Mouse (Mus musculus) heart, postnatal 10 days (tissue): ENCODE results near the gene Nup43. TPM values are rescaled to one million over a fixed set of nuclear protein-coding genes. Genes with fewer than 3 reads are reported as not detected.
A peak's percentile ranks its signal among the peaks of the same experiment; 100 is the strongest.

Experiments used
- DNase-seq, 2 experiments: peaks; one replicate each; pipeline ENCODE4 v3.0.0; 2021
- intact Hi-C: fragments of 180-260 bp; cut with DNase I; formaldehyde crosslinking; loops from one replicate; pipeline ENCODE4 v1.15.1; 2025
- total RNA-seq, 2 experiments: library from RNA; stranded (reverse); gene quantifications; 2 replicates each; pipeline ENCODE4 v1.2.3; 2021

Nup43 gene
- total RNA-seq, 2 experiments from 2014 or later = 5.9 to 10.7 TPM

DNA sequence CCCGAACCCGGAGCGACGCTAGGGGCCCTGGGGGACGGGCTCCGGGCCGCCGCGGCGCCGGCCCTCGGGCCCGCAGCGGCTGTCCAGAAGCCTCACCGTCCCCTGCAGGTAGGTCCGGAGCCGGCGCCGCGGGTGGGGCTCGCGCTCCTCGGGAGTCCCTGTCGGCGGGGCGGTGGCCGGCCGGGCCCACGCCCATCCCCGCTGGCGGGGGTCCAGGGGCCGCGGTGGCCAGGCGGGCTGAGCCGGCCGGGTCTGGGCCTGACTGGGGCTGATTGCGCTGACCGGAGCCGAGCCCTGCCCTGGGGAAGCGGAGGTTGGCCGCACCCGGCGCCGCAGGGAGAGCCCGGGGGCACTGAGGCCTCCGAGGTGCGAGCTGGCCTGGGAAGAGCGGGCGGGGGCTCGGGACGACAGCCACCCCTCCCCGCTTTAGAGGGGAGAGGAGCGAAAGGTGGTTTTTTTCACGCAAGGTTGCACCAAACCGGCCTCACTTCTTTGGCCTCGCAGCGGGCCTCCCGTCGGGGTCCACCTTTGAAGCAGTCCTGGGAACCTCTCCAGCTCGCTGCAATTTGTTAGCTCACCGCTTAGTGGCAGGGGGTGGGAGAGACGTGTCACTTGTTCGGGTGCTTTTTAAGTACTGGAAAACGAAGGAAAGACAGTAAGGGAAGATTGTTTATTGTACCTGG lies 14.2 kb downstream of the Nup43 start:
- intact Hi-C loops = loop anchor here (5.0 to 10.0 kb wide), 2 partner anchors 96 to 273 kb away; partner anchors contain the start of gene Tab2
- DNase-seq = peak; percentile 87 to 88

GRCm38 (mm10) chr10:7682249-7682648 lies 14.9 kb downstream of the Nup43 start:
- intact Hi-C loops = loop anchor here (5.0 to 10.0 kb wide), 2 partner anchors 95 to 273 kb away; partner anchors contain the start of gene Tab2
- DNase-seq = peak in 1 of 2 experiments; percentile 7

GRCm38 (mm10) chr10:7686902-7687301 lies 19.6 kb downstream of the Nup43 start:
- no peak for DNase-seq
- intact Hi-C loops = loop anchor here (10.0 kb wide), 1 partner anchor 268 kb away; the partner anchor contains the start of gene Tab2

- intact Hi-C loops = no loop called here
- no peak for DNase-seq
Observed at GRCm38 (mm10) chr10:7695286-7695685, 28.0 kb downstream of the Nup43 start.

DNA sequence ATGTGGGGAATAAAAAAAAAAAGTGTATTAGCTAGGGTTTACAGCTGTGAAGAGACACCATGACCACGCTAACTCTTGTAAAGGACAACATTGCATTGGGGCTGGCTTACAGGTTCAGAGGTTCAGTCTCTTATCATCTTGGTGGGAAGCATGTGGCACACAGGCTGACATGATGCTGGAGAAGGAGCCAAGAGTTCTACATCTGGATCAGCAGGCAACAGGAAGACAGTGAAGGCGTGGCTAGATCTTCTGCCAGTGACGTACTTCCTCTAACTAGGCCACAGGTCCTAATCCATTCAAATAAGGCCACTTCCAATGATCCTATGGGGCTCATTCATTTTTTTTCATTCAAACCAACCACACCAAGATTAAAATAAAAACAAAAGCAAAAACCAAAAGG lies 32.8 kb downstream of the Nup43 start:
- no peak for DNase-seq
- intact Hi-C loops = no loop called here

- intact Hi-C loops = no loop called here
Observed at GRCm38 (mm10) chr10:7702586-7702985, 35.3 kb downstream of the Nup43 start.

GRCm38 (mm10) chr10:7710121-7710520 lies 42.8 kb downstream of the Nup43 start:
- DNase-seq = no peak
- intact Hi-C loops = no loop called here

More at GRCm38 (mm10) chr10:7702586-7702985, 35.3 kb downstream of the Nup43 start:
- DNase-seq = no peak

GRCm38 (mm10) chr10:7712506-7712905 lies 45.2 kb downstream of the Nup43 start:
- DNase-seq = no peak
- intact Hi-C loops = no loop called here

- intact Hi-C loops = no loop called here
- no peak for DNase-seq
Observed at GRCm38 (mm10) chr10:7715056-7715455, 47.8 kb downstream of the Nup43 start.

GRCm38 (mm10) chr10:7725751-7726500 lies 58.6 kb downstream of the Nup43 start, which contains the start of gene Katna1:
Gene Katna1 (plus strand): TSS chr10:7726000.
- peak; percentile 94 to 95 for DNase-seq
- intact Hi-C loops = no loop called here

DNA sequence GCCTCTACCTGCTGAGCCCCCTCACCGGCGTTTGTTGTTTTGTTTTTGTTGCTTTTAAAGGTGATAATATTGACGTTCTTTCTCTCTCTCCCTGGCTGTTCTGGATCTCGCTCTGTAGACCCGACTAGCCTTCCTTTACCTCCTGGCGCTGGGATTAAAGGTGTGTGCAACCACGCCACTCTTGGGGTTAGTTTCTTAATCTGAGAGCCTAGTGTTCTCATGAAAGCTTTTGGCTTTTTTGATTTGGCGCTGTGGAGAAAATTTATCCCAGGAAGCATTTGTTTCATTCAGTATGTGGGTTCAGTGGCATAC lies 59.2 kb downstream of the Nup43 start:
- intact Hi-C loops = no loop called here
- DNase-seq = no peak

DNA sequence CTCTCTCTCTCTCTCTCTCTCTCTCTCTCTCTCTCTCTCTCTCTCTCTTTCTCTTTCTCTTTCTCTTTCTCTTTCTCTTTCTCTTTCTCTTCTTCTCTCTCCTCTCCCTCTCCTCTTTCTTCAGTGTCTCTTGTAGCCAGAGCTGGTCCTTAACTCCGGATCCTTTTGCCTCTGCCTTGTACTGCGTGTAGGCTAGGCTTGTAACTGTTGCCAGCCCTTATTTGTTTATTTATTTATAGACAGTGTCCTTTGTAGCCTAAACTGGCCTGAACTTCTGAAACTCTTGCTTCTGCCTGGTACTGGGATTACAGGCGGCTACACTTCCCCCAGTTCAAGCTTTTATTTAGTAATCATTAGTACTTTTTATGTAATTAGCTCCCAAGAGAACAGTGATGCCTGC lies 59.7 kb downstream of the Nup43 start:
- intact Hi-C loops = no loop called here
- no peak for DNase-seq

Other genes starting within 250 kb of the Nup43 start
- 10 to 100 TPM; 23.1 to 24.1 TPM for gene Ulbp1, start 193.9 kb upstream of the Nup43 start, total RNA-seq
- 1 to 10 TPM; 2.2 to 2.4 TPM for gene Lrp11, start 77.7 kb upstream of the Nup43 start, total RNA-seq
- gene Pcmt1, start 13.6 kb downstream of the Nup43 start, total RNA-seq = 100 to 1,000 TPM; 105 to 107 TPM
- gene Lats1, start 13.7 kb downstream of the Nup43 start, total RNA-seq = 10 to 100 TPM; 20.2 to 22.3 TPM
- gene Katna1, start 58.5 kb downstream of the Nup43 start, total RNA-seq = 10 to 100 TPM; 11.9 to 16.9 TPM
- gene Ginm1, start 125.3 kb downstream of the Nup43 start, total RNA-seq = 10 to 100 TPM; 76.1 to 83.5 TPM
- gene Ppil4, start 125.4 kb downstream of the Nup43 start, total RNA-seq = 10 to 100 TPM; 19.4 to 21.2 TPM
- gene Zc3h12d, start 165.0 kb downstream of the Nup43 start, total RNA-seq = under 1 TPM; 0.17 to 0.25 TPM